Mouse (Mus musculus): ENCODE measurements at regions not wholly inside any gene's neighbourhood (a gene's known extent, or its start where the extent isn't known, plus 50 kb on each side); places are given as distances from the start of the nearest gene placed in this dataset.

DNA sequence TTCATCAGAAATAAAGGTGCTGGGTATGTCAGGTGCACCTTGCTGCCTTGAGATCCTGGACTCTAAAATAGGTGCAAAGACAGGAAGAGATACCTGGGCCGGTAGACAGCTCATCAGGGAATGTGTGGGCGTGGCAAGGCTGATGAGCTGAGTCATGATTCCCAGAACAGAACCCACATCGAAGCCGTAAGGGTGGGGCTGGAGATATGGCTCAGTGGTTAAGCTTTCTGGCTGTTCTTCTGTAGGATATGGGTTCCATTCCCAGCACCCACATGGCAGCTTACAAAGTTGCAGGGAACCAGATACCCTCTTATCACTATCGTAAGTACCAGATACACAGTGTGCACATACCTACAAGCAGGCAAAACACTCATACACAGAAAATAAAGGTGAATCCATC lies 219.6 kb downstream of the Lpin1 start:
- Histone ChIP-seq H3K27me3 (ENCODE audit: control insufficient read depth, insufficient read depth, low read length) (no peaks in the 10 kb centered on the region), H3K4me1 (ENCODE audit: control insufficient read depth, insufficient read depth, insufficient read length, low read length) (no peaks in the 10 kb centered on the region), H3K4me3 (ENCODE audit: low read depth, low read length) (no peak overlapping the region), H3K36me3 (ENCODE audit: control insufficient read depth, insufficient read depth, low read length) (no peaks in the 10 kb centered on the region), H3K27ac (ENCODE audit: insufficient read depth, low read depth, low read length) (no peak overlapping the region)
- TF ChIP-seq POLR2A (IDR thresholded peaks at IDR 0.05; ENCODE audit: low read depth, low read length) (no peak), CTCF (IDR thresholded peaks at IDR 0.05; ENCODE audit: extremely low read depth, insufficient read length, insufficient replicate concordance, low read depth, low read length) (no peak)
- 64% methylated on average over 5 of the region's 5 CpGs for WGBS

GRCm38 (mm10) chr12:16387035-16387434 lies 223.7 kb downstream of the Lpin1 start:
- TF ChIP-seq CTCF (IDR thresholded peaks at IDR 0.05; ENCODE audit: extremely low read depth, insufficient read length, insufficient replicate concordance, low read depth, low read length) (no peak), POLR2A (IDR thresholded peaks at IDR 0.05; ENCODE audit: low read depth, low read length) (no peak)
- H3K36me3 ChIP-seq (ENCODE audit: control insufficient read depth, insufficient read depth, low read length): no peaks in the 10 kb centered on the region
- no peak overlapping the region for H3K27ac ChIP-seq (ENCODE audit: insufficient read depth, low read depth, low read length)
- H3K27me3 ChIP-seq (ENCODE audit: control insufficient read depth, insufficient read depth, low read length): no peaks in the 10 kb centered on the region
- H3K4me3 ChIP-seq (ENCODE audit: low read depth, low read length): no peak overlapping the region
- 82% methylated on average over 4 of the region's 4 CpGs for WGBS
- H3K4me1 ChIP-seq (ENCODE audit: control insufficient read depth, insufficient read depth, insufficient read length, low read length): no peaks in the 10 kb centered on the region

DNA sequence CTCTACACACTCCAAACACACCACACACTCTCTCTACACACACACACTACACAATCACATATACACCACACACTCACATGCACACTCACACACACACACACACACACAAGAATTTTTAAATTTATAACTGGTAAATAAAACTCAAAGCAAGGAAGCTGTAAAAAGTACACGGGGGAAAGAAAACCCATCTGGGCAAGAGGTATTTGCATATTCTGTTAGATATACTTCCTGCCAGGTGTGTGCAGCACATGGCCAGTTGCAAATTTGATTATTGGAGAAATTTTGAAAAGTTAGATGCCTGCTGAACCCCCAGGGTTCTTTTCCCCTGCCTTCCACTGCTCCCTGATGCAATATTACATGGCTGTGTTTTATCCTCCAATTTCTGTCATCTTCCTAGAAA lies 226.4 kb downstream of the Lpin1 start:
- no peaks in the 10 kb centered on the region for H3K36me3 ChIP-seq (ENCODE audit: control insufficient read depth, insufficient read depth, low read length)
- no peaks in the 10 kb centered on the region for H3K27me3 ChIP-seq (ENCODE audit: control insufficient read depth, insufficient read depth, low read length)
- no peak for TF ChIP-seq POLR2A (IDR thresholded peaks at IDR 0.05; ENCODE audit: low read depth, low read length)
- TF ChIP-seq CTCF (IDR thresholded peaks at IDR 0.05; ENCODE audit: extremely low read depth, insufficient read length, insufficient replicate concordance, low read depth, low read length): no peak
- H3K4me3 ChIP-seq (ENCODE audit: low read depth, low read length): no peak overlapping the region
- no peaks in the 10 kb centered on the region for H3K4me1 ChIP-seq (ENCODE audit: control insufficient read depth, insufficient read depth, insufficient read length, low read length)
- peak overlapping the region; percentile 74; the same call in 1 of the 2 replicates for H3K27ac ChIP-seq (ENCODE audit: insufficient read depth, low read depth, low read length)
- 34% methylated on average over 1 of the region's 1 CpGs for WGBS

- Histone ChIP-seq H3K27me3 (ENCODE audit: control insufficient read depth, insufficient read depth, low read length) (no peaks in the 10 kb centered on the region), H3K4me1 (ENCODE audit: control insufficient read depth, insufficient read depth, insufficient read length, low read length) (no peaks in the 10 kb centered on the region), H3K27ac (ENCODE audit: insufficient read depth, low read depth, low read length) (peak overlapping the region; percentile 74), H3K36me3 (ENCODE audit: control insufficient read depth, insufficient read depth, low read length) (no peaks in the 10 kb centered on the region), H3K4me3 (ENCODE audit: low read depth, low read length) (no peak overlapping the region)
- TF ChIP-seq CTCF (IDR thresholded peaks at IDR 0.05; ENCODE audit: extremely low read depth, insufficient read length, insufficient replicate concordance, low read depth, low read length) (no peak), POLR2A (IDR thresholded peaks at IDR 0.05; ENCODE audit: low read depth, low read length) (no peak)
- 64% methylated on average over 15 of the region's 15 CpGs for WGBS
Measured at GRCm38 (mm10) chr12:16383499-16383935, 227.2 kb downstream of the Lpin1 start.

DNA sequence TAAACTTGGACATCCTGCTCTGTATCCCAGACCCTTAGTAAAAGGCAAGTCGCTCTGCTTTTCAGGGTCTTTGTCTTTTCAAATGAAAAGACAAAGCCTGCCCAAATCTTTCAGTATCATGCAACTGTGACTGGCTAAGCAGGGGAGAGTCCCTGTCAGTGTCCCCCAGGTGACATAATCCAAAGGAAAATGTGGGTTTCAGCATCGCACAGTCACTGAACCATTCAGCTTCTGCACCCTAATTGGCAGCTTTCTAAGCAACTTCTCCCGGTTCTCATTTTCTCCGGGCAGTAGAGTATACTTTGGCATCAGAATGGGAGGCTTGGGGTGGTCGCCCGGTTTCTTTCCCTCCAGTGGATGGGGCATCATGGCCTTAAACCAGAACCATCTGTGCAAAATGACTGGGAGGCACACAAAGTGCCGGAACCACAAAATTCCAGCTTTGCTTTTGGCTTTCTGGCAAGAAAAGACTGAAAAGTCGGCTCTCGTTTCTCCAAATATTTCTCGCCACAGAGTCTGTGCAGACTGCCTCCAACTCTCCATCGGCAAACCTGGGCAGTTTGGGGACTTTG lies 228.3 kb downstream of the Lpin1 start:
- H3K27ac ChIP-seq (ENCODE audit: insufficient read depth, low read depth, low read length): no peak overlapping the region
- H3K36me3 ChIP-seq (ENCODE audit: control insufficient read depth, insufficient read depth, low read length): no peaks in the 10 kb centered on the region
- TF ChIP-seq CTCF (IDR thresholded peaks at IDR 0.05; ENCODE audit: extremely low read depth, insufficient read length, insufficient replicate concordance, low read depth, low read length): no peak
- no peak for TF ChIP-seq POLR2A (IDR thresholded peaks at IDR 0.05; ENCODE audit: low read depth, low read length)
- H3K4me1 ChIP-seq (ENCODE audit: control insufficient read depth, insufficient read depth, insufficient read length, low read length): no peaks in the 10 kb centered on the region
- no peaks in the 10 kb centered on the region for H3K27me3 ChIP-seq (ENCODE audit: control insufficient read depth, insufficient read depth, low read length)
- H3K4me3 ChIP-seq (ENCODE audit: low read depth, low read length): no peak overlapping the region
- 88% methylated on average over 11 of the region's 11 CpGs for WGBS

DNA sequence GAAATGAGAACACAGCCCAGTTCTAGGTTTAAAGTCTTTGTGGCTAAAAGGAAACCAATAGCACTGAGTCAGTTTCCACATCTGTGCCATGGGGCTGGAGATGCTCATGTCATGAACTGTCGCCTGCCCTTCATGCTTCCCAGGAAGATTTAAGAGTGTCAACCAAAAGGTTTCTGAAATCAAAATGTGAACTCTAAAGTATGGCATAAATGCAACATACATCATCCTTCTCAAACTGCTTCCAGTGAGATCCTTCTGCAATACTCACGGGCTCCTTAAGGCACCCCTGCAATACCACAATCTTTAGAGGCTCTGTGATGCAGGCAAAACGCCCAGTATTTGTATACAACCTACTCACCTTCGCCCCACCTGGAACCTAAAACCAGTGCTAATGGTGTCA lies 229.7 kb downstream of the Lpin1 start:
- no peaks in the 10 kb centered on the region for H3K4me1 ChIP-seq (ENCODE audit: control insufficient read depth, insufficient read depth, insufficient read length, low read length)
- H3K27me3 ChIP-seq (ENCODE audit: control insufficient read depth, insufficient read depth, low read length): no peaks in the 10 kb centered on the region
- WGBS: 67% methylated on average over 4 of the region's 4 CpGs
- no peak overlapping the region for H3K4me3 ChIP-seq (ENCODE audit: low read depth, low read length)
- no peak overlapping the region for H3K27ac ChIP-seq (ENCODE audit: insufficient read depth, low read depth, low read length)
- H3K36me3 ChIP-seq (ENCODE audit: control insufficient read depth, insufficient read depth, low read length): no peaks in the 10 kb centered on the region
- TF ChIP-seq POLR2A (IDR thresholded peaks at IDR 0.05; ENCODE audit: low read depth, low read length): no peak
- TF ChIP-seq CTCF (IDR thresholded peaks at IDR 0.05; ENCODE audit: extremely low read depth, insufficient read length, insufficient replicate concordance, low read depth, low read length): no peak

DNA sequence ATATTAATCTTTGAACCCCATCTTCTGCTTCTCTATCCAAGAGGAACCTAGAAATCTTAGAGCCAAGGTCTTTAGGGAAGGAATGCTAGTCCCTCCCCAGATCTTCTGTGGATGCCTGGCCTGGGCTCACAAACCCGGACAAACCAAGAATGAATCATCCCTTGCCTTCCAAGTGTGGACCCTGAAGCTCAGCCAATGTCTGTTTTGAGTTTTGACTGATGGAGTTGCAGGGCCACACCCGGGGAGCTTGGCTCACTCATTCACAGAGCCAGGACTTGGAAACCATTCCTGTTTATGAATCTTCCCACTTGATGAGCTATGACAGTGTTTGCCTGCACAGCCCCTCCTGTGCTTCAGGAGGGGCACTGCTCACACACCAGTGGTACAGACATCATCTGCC lies 230.4 kb downstream of the Lpin1 start:
- 58% methylated on average over 2 of the region's 2 CpGs for WGBS
- Histone ChIP-seq H3K4me1 (ENCODE audit: control insufficient read depth, insufficient read depth, insufficient read length, low read length) (no peaks in the 10 kb centered on the region), H3K4me3 (ENCODE audit: low read depth, low read length) (no peak overlapping the region), H3K27me3 (ENCODE audit: control insufficient read depth, insufficient read depth, low read length) (no peaks in the 10 kb centered on the region), H3K27ac (ENCODE audit: insufficient read depth, low read depth, low read length) (no peak overlapping the region), H3K36me3 (ENCODE audit: control insufficient read depth, insufficient read depth, low read length) (no peaks in the 10 kb centered on the region)
- TF ChIP-seq POLR2A (IDR thresholded peaks at IDR 0.05; ENCODE audit: low read depth, low read length): no peak
- TF ChIP-seq CTCF (IDR thresholded peaks at IDR 0.05; ENCODE audit: extremely low read depth, insufficient read length, insufficient replicate concordance, low read depth, low read length): no peak

Measured in small intestine, adult 2 months (tissue).